In the genomic region with DNA sequence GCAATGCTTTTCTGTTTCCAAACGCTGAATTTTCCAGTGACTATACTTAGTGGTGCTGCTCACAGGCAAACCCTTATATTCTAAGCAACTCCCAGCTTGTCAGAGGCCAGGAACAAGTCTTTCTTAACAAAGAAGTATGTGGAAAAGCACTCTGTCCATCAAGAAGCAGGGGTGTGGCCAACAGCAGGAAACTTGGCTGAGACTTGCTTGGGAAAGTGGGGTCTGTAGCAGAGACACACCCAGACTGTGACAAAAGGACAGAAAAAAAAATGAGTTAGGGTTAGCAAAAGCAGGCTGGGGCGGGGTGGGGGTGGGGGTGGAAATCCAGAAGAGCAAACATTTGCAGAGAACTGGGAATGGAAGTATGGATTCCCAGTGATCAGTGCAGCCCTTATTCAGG, we compare ENCODE assay signal across 10 mouse cellular contexts. TPM values are rescaled to one million over a fixed set of nuclear protein-coding genes. Genes with fewer than 3 reads are reported as not detected.
DNase-seq lines count a peak whose midpoint lies in the region; ATAC-seq lines count a peak whose summit lies in the region.
"Had no signal": no experiment of that assay in that cellular context is flagged by ENCODE, and none has a peak within 500 bp of the region (broad histone marks: within the 10 kb centered on the region; RNA-seq: fewer than 3 reads in every experiment).

No protein-coding gene starts in this region.

- WGBS in embryonic facial prominence, embryonic 13.5 days, result 30% methylated on average over 2 of the region's 2 CpGs
- 30% methylated on average over 2 of the region's 2 CpGs for WGBS in kidney, embryonic 16.5 days

- peaks cover 9% of the 10 kb centered on the region for H3K4me1 ChIP-seq in embryonic facial prominence, embryonic 13.5 days
- H3K4me1 ChIP-seq in kidney, embryonic 16.5 days (ENCODE audit: insufficient read depth, low read length), result 0 out of 2 replicates have a peak, but pooled peaks cover 7% of the 10 kb centered on the region
- H3K4me1 ChIP-seq: midbrain, embryonic 15.5 days had no signal

- peak overlapping the region; percentile 78 for H3K27ac ChIP-seq in embryonic facial prominence, embryonic 13.5 days
- peak overlapping the region; percentile 51; the same call in 1 of the 2 replicates for H3K27ac ChIP-seq in kidney, embryonic 16.5 days (ENCODE audit: low read length)
- H3K27ac ChIP-seq: midbrain, embryonic 15.5 days had no signal

- DNase-seq in kidney, adult 11 months, result peak; percentile 7
- DNase-seq in kidney, adult 18-20 months, result no peak
- DNase-seq in lung, postnatal 36 days, result peak; percentile 66
- DNase-seq in frontal cortex, postnatal 14 days (ENCODE audit: low spot score in 2 of 2), result no peak
- DNase-seq in thymus, postnatal 25 days, result no peak
- no peak for DNase-seq in adrenal gland, postnatal 4 days (ENCODE audit: low spot score in 2 of 2)
- DNase-seq: adrenal gland, postnatal 36 days had no signal

- no peak overlapping the region for H3K9ac ChIP-seq in embryonic facial prominence, embryonic 13.5 days
- H3K9ac ChIP-seq in kidney, embryonic 16.5 days (replicated peaks; ENCODE audit: low read length), result no peak overlapping the region
- H3K9ac ChIP-seq: midbrain, embryonic 15.5 days had no signal

- no peaks in the 10 kb centered on the region for H3K27me3 ChIP-seq in embryonic facial prominence, embryonic 13.5 days
- H3K27me3 ChIP-seq in kidney, embryonic 16.5 days (ENCODE audit: insufficient read depth, low read length), result no peaks in the 10 kb centered on the region
- H3K27me3 ChIP-seq: midbrain, embryonic 15.5 days had no signal

- no peak overlapping the region for H3K4me3 ChIP-seq in embryonic facial prominence, embryonic 13.5 days
- no peak overlapping the region for H3K4me3 ChIP-seq in kidney, embryonic 16.5 days (ENCODE audit: low read length)
- H3K4me3 ChIP-seq: midbrain, embryonic 15.5 days had no signal

- H3K9me3 ChIP-seq in embryonic facial prominence, embryonic 13.5 days, result no peaks in the 10 kb centered on the region
- no peaks in the 10 kb centered on the region for H3K9me3 ChIP-seq in kidney, embryonic 16.5 days (ENCODE audit: low read length)
- H3K9me3 ChIP-seq: midbrain, embryonic 15.5 days had no signal

- ATAC-seq in embryonic facial prominence, embryonic 13.5 days (ENCODE audit: insufficient number of reproducible peaks, insufficient read depth, low FRiP score, low TSS enrichment, low read depth), result 0 out of 2 replicates have a peak, but pooled peaks have one; percentile 35
- ATAC-seq in kidney, embryonic 16.5 days (ENCODE audit: low FRiP score, low TSS enrichment), result peak; percentile 59; the same call in 1 of the 2 replicates
- ATAC-seq: midbrain, embryonic 15.5 days had no signal

- H3K36me3 ChIP-seq in embryonic facial prominence, embryonic 13.5 days, result no peaks in the 10 kb centered on the region
- H3K36me3 ChIP-seq in kidney, embryonic 16.5 days (ENCODE audit: insufficient read depth, low read length), result no peaks in the 10 kb centered on the region
- H3K36me3 ChIP-seq: midbrain, embryonic 15.5 days had no signal

- no peak overlapping the region for H3K4me2 ChIP-seq in embryonic facial prominence, embryonic 13.5 days
- no peak overlapping the region for H3K4me2 ChIP-seq in kidney, embryonic 16.5 days (replicated peaks; ENCODE audit: low read depth, low read length)
- H3K4me2 ChIP-seq: midbrain, embryonic 15.5 days had no signal

RNA-seq across cellular contexts. Expression of a gene that starts 23.8 kb away (rescaled TPM):
- polyA plus RNA-seq in embryonic facial prominence, embryonic 13.5 days (2015; fragmentation: Nextera tagmentation; extraction: Ambion mirVana), result 683 and 792 TPM in 2 replicates
- polyA plus RNA-seq in kidney, embryonic 16.5 days (2015; fragmentation: Nextera tagmentation; extraction: Ambion mirVana), result 657 and 680 TPM in 2 replicates
- total RNA-seq in adrenal gland, postnatal 4 days (2021), result 100 to 1,000 TPM; 242 to 304 TPM

Comparison
In these comparisons a context has a peak if more than half of its experiments do, and no peak if none do; other contexts are left out.
1. DNase-seq: peak in kidney, adult 11 months (single experiment) and lung, postnatal 36 days (single experiment); none in kidney, adult 18-20 months (single experiment), frontal cortex, postnatal 14 days (0 of 2), thymus, postnatal 25 days (single experiment) and adrenal gland, postnatal 4 days (0 of 2).